Mouse (Mus musculus) megakaryocyte, embryonic 14.5 days (primary cell): ENCODE measurements around the gene Pfdn6. TPM values are rescaled to one million over a fixed set of nuclear protein-coding genes. Genes with fewer than 3 reads are reported as not detected.

Experiments
- H3K27me3 ChIP-seq: replicated peaks from 2 replicates; pipeline ENCODE3; 2012; ENCODE audit warnings: inconsistent platforms
- H3K36me3 ChIP-seq: replicated peaks from 2 replicates; pipeline ENCODE3; 2012; ENCODE audit warnings: low read length, inconsistent platforms, mixed read lengths
- H3K4me1 ChIP-seq: 2 replicates; pipeline ENCODE4 v1.6.1; 2012; ENCODE audit warnings: inconsistent platforms
- H3K4me3 ChIP-seq: replicated peaks from 2 replicates; pipeline ENCODE3; 2012; ENCODE audit warnings: moderate library complexity, mild to moderate bottlenecking, inconsistent platforms
- H3K9me3 ChIP-seq: 2 replicates; pipeline ENCODE4 v1.6.1; 2012; ENCODE audit warnings: inconsistent platforms
- FLI1 ChIP-seq: IDR thresholded peaks from 2 replicates; pipeline ENCODE4 v1.6.1; 2012; ENCODE audit warnings: low read length, inconsistent platforms, mixed read lengths
- GATA1 ChIP-seq: IDR thresholded peaks from 3 replicates; pipeline ENCODE4 v1.6.1; 2012; ENCODE audit warnings: mixed read lengths, low read length, inconsistent platforms, borderline replicate concordance
- polyA plus RNA-seq: library from polyadenylated mRNA; stranded (reverse); fragments of >175 nt; gene quantifications from 2 replicates; pipeline ENCODE4 v1.2.3, GENCODE M21; 2012; ENCODE audit warnings: low replicate concordance; ENCODE audit not compliant: insufficient read depth

The Pfdn6 gene
- polyA plus RNA-seq, 1 experiment, result 269 TPM

- peaks cover 21% of the 10 kb centered on the region for H3K4me1 ChIP-seq
- peaks cover 4% of the 10 kb centered on the region for H3K27me3 ChIP-seq
- H3K4me3 ChIP-seq, result no peak overlapping the region
- peaks cover 7% of the 10 kb centered on the region for H3K9me3 ChIP-seq
- peaks cover 22% of the 10 kb centered on the region for H3K36me3 ChIP-seq
- no peak for TF ChIP-seq FLI1
- no peak for TF ChIP-seq GATA1
Observed at GRCm38 (mm10) chr17:33969394-33969793, 29.3 kb upstream of the Pfdn6 start.

- no peak overlapping the region for H3K4me3 ChIP-seq
- H3K36me3 ChIP-seq, result peaks cover 22% of the 10 kb centered on the region
- peaks cover 4% of the 10 kb centered on the region for H3K27me3 ChIP-seq
- peaks cover 19% of the 10 kb centered on the region for H3K4me1 ChIP-seq
- TF ChIP-seq GATA1 (no peak), FLI1 (no peak)
- H3K9me3 ChIP-seq, result peaks cover 7% of the 10 kb centered on the region
Observed at GRCm38 (mm10) chr17:33968927-33969326, 28.8 kb upstream of the Pfdn6 start.

DNA sequence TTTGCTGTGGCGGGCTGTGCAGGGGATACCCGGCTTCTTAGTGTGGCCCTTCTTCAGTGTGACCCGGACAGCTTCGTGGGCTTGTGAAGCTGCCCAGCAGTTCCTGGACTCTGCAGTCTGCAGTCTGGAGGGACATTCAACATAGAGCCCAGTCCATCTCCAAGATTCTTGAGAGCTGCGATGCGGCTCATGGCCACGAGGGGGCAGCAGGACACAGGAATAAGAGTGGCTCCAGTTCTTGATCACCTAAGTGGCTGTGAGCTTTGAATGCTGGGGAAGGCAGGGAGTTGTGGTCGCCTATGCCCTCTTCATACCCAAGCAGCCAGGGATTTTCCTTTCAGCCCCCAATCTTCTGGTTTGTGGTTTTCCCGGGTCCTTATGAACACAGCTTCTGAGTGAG lies 28.3 kb upstream of the Pfdn6 start:
- no peak for TF ChIP-seq GATA1
- TF ChIP-seq FLI1, result no peak
- no peak overlapping the region for H3K4me3 ChIP-seq
- H3K4me1 ChIP-seq, result peaks cover 14% of the 10 kb centered on the region
- peaks cover 7% of the 10 kb centered on the region for H3K9me3 ChIP-seq
- peaks cover 22% of the 10 kb centered on the region for H3K36me3 ChIP-seq
- H3K27me3 ChIP-seq, result peaks cover 4% of the 10 kb centered on the region

- Histone ChIP-seq H3K4me1 (peaks cover 7% of the 10 kb centered on the region), H3K4me3 (no peak overlapping the region), H3K9me3 (peaks cover 7% of the 10 kb centered on the region), H3K36me3 (peaks cover 42% of the 10 kb centered on the region), H3K27me3 (peaks cover 2% of the 10 kb centered on the region)
- TF ChIP-seq GATA1, result no peak
- no peak for TF ChIP-seq FLI1
Observed at GRCm38 (mm10) chr17:33965846-33966550, 25.9 kb upstream of the Pfdn6 start.

DNA sequence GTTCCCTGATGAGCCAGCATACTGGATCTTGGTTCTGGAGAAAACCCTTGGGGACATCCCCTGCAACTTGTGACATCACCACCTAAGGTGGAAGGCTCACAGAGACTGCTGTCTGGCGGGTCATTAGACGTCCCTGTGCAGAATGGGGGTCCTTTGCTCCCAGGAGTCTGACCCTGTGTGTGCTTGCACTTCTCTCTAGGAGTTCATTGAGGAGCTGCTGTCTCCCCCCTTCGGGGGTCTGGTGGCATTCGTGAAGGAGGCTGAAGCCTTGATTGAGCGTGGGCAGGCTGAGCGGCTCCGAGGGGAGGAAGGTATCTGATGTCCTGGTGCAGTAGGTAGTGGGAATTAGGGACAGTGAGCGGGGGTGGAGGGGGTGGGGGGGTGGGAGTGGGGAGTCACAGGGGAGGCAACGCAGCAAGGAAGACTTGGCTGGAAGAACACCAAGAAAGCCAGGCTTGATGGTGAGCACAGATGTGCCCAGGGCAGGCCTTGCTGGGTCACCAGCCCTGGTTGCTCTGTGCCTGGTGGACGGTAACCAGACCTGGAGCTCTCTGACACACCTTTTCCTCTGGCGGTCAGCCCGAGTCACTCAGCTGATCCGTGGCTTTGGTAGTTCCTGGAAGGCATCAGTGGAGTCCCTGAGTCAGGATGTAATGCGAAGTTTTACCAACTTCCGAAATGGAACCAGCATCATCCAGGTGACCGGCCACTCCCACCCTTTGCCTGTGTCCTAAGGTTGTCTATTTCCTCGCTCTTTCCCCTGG lies 25.1 kb upstream of the Pfdn6 start:
- H3K4me3 ChIP-seq, result no peak overlapping the region
- H3K4me1 ChIP-seq, result peaks cover 7% of the 10 kb centered on the region
- H3K27me3 ChIP-seq, result peaks cover 2% of the 10 kb centered on the region
- TF ChIP-seq GATA1 (no peak), FLI1 (no peak)
- peaks cover 48% of the 10 kb centered on the region for H3K36me3 ChIP-seq
- peaks cover 4% of the 10 kb centered on the region for H3K9me3 ChIP-seq

DNA sequence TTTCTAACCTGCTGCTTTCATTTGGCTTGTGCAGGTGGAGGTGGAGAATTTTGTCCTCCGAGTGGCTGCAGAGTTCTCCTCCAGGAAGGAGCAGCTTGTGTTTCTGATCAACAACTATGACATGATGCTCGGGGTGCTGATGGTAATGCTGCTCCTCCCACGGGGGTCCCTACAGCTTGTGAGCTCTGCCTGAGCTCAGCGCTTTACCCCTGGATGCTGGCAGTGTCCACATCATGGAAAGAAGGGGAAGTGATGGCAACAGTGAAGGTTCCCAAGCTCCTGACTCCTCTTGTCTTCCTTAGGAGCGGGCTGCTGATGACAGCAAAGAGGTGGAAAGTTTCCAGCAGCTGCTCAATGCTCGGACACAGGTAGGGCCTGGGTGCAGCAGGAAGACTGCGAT lies 22.7 kb upstream of the Pfdn6 start:
- Histone ChIP-seq H3K36me3 (peaks cover 72% of the 10 kb centered on the region), H3K4me1 (peaks cover 6% of the 10 kb centered on the region), H3K27me3 (peaks cover 2% of the 10 kb centered on the region), H3K9me3 (no peaks in the 10 kb centered on the region), H3K4me3 (no peak overlapping the region)
- TF ChIP-seq FLI1 (no peak), GATA1 (no peak)

DNA sequence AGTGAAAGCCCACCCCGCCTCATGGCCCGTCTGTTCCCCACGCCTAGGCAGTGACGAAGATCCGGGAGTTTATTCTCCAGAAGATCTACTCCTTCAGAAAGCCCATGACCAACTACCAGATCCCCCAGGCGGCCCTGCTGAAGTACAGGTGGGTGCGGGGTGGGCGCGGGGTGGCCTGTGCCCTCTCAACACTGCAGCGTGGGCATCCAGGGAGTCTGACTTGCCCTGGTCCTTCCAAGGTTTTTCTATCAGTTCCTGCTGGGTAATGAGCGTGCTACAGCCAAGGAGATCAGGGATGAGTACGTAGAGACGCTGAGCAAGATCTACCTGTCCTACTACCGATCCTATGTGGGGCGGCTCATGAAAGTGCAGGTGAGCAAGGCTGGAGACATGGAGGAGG lies 19.8 kb upstream of the Pfdn6 start:
- H3K27me3 ChIP-seq, result no peaks in the 10 kb centered on the region
- peaks cover 19% of the 10 kb centered on the region for H3K4me1 ChIP-seq
- peaks cover 61% of the 10 kb centered on the region for H3K36me3 ChIP-seq
- H3K4me3 ChIP-seq, result no peak overlapping the region
- TF ChIP-seq FLI1 (no peak), GATA1 (no peak)
- no peaks in the 10 kb centered on the region for H3K9me3 ChIP-seq

- TF ChIP-seq GATA1, result no peak
- no peak for TF ChIP-seq FLI1
- no peak overlapping the region for H3K4me3 ChIP-seq
- H3K36me3 ChIP-seq, result peaks cover 63% of the 10 kb centered on the region
- no peaks in the 10 kb centered on the region for H3K9me3 ChIP-seq
- no peaks in the 10 kb centered on the region for H3K27me3 ChIP-seq
- H3K4me1 ChIP-seq, result peaks cover 27% of the 10 kb centered on the region
Observed at GRCm38 (mm10) chr17:33959135-33959534, 19.0 kb upstream of the Pfdn6 start.

- Histone ChIP-seq H3K4me3 (no peak overlapping the region), H3K9me3 (no peaks in the 10 kb centered on the region), H3K4me1 (peaks cover 30% of the 10 kb centered on the region), H3K36me3 (peaks cover 67% of the 10 kb centered on the region), H3K27me3 (no peaks in the 10 kb centered on the region)
- TF ChIP-seq GATA1, result no peak
- no peak for TF ChIP-seq FLI1
Observed at GRCm38 (mm10) chr17:33958451-33958850, 18.3 kb upstream of the Pfdn6 start.

GRCm38 (mm10) chr17:33957493-33957892 lies 17.4 kb upstream of the Pfdn6 start:
- H3K36me3 ChIP-seq, result peaks cover 67% of the 10 kb centered on the region
- no peaks in the 10 kb centered on the region for H3K9me3 ChIP-seq
- no peaks in the 10 kb centered on the region for H3K27me3 ChIP-seq
- no peak overlapping the region for H3K4me3 ChIP-seq
- TF ChIP-seq FLI1 (no peak), GATA1 (no peak)
- H3K4me1 ChIP-seq, result peaks cover 40% of the 10 kb centered on the region
